Mouse (Mus musculus) right cerebral cortex, adult 18-20 months (tissue): Measurements from ENCODE around the gene Wipf2.

Source experiments
- DNase-seq: peaks from one replicate; pipeline ENCODE4 v3.0.0; 2022; ENCODE audit warnings: mixed read lengths

Gene Wipf2

GRCm38 (mm10) chr11:98945605-98945977 is 82.2 kb downstream of the Wipf2 start:
- DNase-seq, result no peak

- DNase-seq, result no peak
These were observed 84.6 kb downstream of the Wipf2 start for GRCm38 (mm10) chr11:98947969-98948569.

- no peak for DNase-seq
These were observed 86.0 kb downstream of the Wipf2 start for GRCm38 (mm10) chr11:98949242-98949957.

GRCm38 (mm10) chr11:98949958-98950460 is 86.6 kb downstream of the Wipf2 start:
- DNase-seq, result no peak

- no peak for DNase-seq
These were observed 87.0 kb downstream of the Wipf2 start for GRCm38 (mm10) chr11:98950484-98950883.

GRCm38 (mm10) chr11:98951026-98951906 is 87.8 kb downstream of the Wipf2 start:
- no peak for DNase-seq

- no peak for DNase-seq
These were observed 88.7 kb downstream of the Wipf2 start for GRCm38 (mm10) chr11:98952111-98952510.

GRCm38 (mm10) chr11:98952736-98953135 is 89.3 kb downstream of the Wipf2 start:
- no peak for DNase-seq

- no peak for DNase-seq
These were observed 89.9 kb downstream of the Wipf2 start for GRCm38 (mm10) chr11:98953361-98953760.

GRCm38 (mm10) chr11:98953835-98954320 is 90.4 kb downstream of the Wipf2 start:
- DNase-seq, result no peak

- peak; percentile 74 for DNase-seq
These were observed 90.9 kb downstream of the Wipf2 start for GRCm38 (mm10) chr11:98954373-98954772.
